Mouse (Mus musculus) frontal cortex, postnatal 25 days (tissue): ENCODE results near the gene Hist1h3d.
"Not testable (repeated sequence)": the region's sequence is repeated elsewhere in the genome, so short reads cannot be mapped to it uniquely, and the experiment has no call there.

Source experiments
- DNase-seq, 2 experiments: peaks; one replicate each; pipeline ENCODE4 v3.0.0; 2022; ENCODE audit warnings: low spot score in 2 of 2

Gene Hist1h3d

GRCm38 (mm10) chr13:23575271-23575851 lies at the start of gene Hist1h3d:
Gene Hist1h3d, plus strand, starts transcription at chr13:23575763.
- peak; percentile 20 to 49 for DNase-seq

GRCm38 (mm10) chr13:23525901-23526300 lies 49.7 kb upstream of the Hist1h3d start:
- no peak for DNase-seq

- peak; percentile 97 for DNase-seq
Observed at GRCm38 (mm10) chr13:23526312-23526711, 49.3 kb upstream of the Hist1h3d start.

- DNase-seq: no peak
Observed at GRCm38 (mm10) chr13:23529005-23529404, 46.6 kb upstream of the Hist1h3d start.

GRCm38 (mm10) chr13:23529480-23530165 lies 45.9 kb upstream of the Hist1h3d start:
- DNase-seq: no peak

GRCm38 (mm10) chr13:23530181-23530900 lies 45.2 kb upstream of the Hist1h3d start:
- peak; percentile 73 to 78 for DNase-seq

GRCm38 (mm10) chr13:23530901-23531875 lies 44.4 kb upstream of the Hist1h3d start, which contains the start of gene Hist1h4h:
Gene Hist1h4h, plus strand, starts transcription at chr13:23531050.
- DNase-seq: peak; percentile 93 to 96

GRCm38 (mm10) chr13:23532262-23533075 lies 43.1 kb upstream of the Hist1h3d start:
- no peak for DNase-seq

GRCm38 (mm10) chr13:23533560-23534367 lies 41.8 kb upstream of the Hist1h3d start, which contains the start of gene Hist1h2af:
Gene Hist1h2af, plus strand, starts transcription at chr13:23533906.
- not testable (repeated sequence) for DNase-seq

GRCm38 (mm10) chr13:23534368-23535131 lies 41.0 kb upstream of the Hist1h3d start:
- DNase-seq: no peak

- peak; percentile 78 to 82 for DNase-seq
Observed at GRCm38 (mm10) chr13:23535137-23536075, 40.2 kb upstream of the Hist1h3d start, which contains the start of gene Hist1h3g. Gene Hist1h3g, plus strand, starts transcription at chr13:23535422.

GRCm38 (mm10) chr13:23536076-23536822 lies 39.3 kb upstream of the Hist1h3d start:
- DNase-seq: no peak

- no peak for DNase-seq
Observed at GRCm38 (mm10) chr13:23537006-23537710, 38.4 kb upstream of the Hist1h3d start.

GRCm38 (mm10) chr13:23538249-23538648 lies 37.3 kb upstream of the Hist1h3d start:
- no peak for DNase-seq

- not testable (repeated sequence) for DNase-seq
Observed at GRCm38 (mm10) chr13:23539821-23540220, 35.7 kb upstream of the Hist1h3d start.

GRCm38 (mm10) chr13:23541497-23541896 lies 34.1 kb upstream of the Hist1h3d start:
- no peak for DNase-seq
